Mouse (Mus musculus) frontal cortex, adult 2 months (tissue): ENCODE data around the gene Lce1j. TPM values are rescaled to one million over a fixed set of nuclear protein-coding genes. Genes with fewer than 3 reads are reported as not detected.
"Not testable (repeated sequence)": the region's sequence is repeated elsewhere in the genome, so short reads cannot be mapped to it uniquely, and the experiment has no call there.

ENCODE experiments used
- DNase-seq, 2 experiments: peaks; one replicate each; pipeline ENCODE4 v3.0.0; 2022; ENCODE audit warnings: low spot score in 1 of 2; ENCODE audit errors: extremely low spot score in 1 of 2
- polyA plus RNA-seq: library from polyadenylated mRNA; depleted of rRNA; stranded (reverse); fragments of >200 nt; gene quantifications from 2 replicates; pipeline ENCODE4 v1.2.3, GENCODE M21; 2012; rRNA removed

The Lce1j gene
- not detected in 2 replicates for polyA plus RNA-seq

GRCm38 (mm10) chr3:92790414-92790813, at the start of gene Lce1j:
Lce1j (minus strand) TSS chr3:92790514.
- DNase-seq = no peak

DNA sequence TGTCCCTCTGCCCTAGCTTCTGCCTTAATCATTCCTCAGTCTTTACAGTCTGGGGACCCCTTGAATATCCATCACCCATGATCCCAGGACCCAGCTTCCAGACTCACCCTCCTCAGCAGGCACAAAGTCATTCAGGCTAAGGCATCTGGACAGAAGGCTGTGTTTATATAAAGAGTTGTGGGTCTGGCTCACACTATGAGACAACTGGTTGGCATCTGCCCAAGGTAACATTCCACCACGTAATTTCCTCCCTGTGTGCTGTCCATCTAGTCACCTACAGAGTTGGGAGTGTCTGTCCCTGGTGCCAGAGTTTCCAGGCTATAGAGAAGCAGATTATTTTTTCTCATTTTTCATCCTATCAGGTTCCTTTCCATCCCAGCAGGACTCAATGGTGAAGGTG, 36.8 kb upstream of the Lce1j start, which contains the start of gene Kprp:
Gene Kprp, minus strand, starts transcription at position 140 of the 400 bp plus-strand sequence.
- no peak for DNase-seq

GRCm38 (mm10) chr3:92825808-92826207, 35.5 kb upstream of the Lce1j start:
- no peak for DNase-seq

GRCm38 (mm10) chr3:92816036-92816435, 25.7 kb upstream of the Lce1j start:
- not testable (repeated sequence) for DNase-seq

DNA sequence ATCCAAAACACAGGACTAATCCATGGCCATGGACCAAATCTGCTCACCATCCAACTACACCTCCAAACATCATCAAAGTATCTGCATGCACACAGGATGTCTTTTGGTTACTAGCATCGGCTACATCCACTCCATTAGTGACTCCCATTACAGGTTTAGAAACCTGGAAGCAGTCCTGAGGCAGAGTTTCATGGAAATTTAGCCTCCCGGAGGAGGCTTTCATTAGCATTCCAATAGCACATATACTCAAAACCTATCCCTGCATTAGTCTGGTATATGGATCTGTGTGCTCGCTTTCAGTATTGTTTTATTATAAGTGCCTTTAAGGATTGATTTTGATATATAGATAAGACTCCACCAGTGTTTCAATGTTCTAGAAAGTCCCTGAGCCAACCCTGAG, 25.3 kb upstream of the Lce1j start:
- no peak for DNase-seq

GRCm38 (mm10) chr3:92807791-92808190, 17.5 kb upstream of the Lce1j start, which contains the start of gene Lce1k:
Lce1k (minus strand) TSS chr3:92807891.
- no peak for DNase-seq

GRCm38 (mm10) chr3:92778799-92779198, 11.5 kb downstream of the Lce1j start, which contains the start of gene Lce1i:
Lce1i (minus strand) TSS chr3:92778899.
- DNase-seq = no peak

DNA sequence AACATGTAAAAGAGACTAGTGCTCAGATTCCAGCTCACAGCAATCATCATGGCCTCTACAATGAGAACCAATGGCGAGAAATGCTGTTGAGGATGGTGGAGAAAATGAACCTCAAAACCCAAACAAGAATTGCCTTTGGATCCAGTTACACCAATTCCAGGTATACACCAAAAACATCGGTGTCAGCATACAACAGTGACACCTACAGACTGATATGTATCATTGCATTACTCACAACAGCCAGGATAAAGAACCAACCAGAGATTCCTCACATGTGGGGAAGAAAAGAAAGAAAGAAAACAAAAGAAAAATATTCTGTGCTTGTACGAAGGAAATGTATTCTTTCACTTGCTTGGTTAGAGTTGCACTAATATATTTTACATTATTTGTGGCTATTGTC, 18.7 kb downstream of the Lce1j start:
- peak in 1 of 2 experiments; percentile 4 for DNase-seq

GRCm38 (mm10) chr3:92764965-92765364, 25.3 kb downstream of the Lce1j start, which contains the start of gene Lce1h:
Lce1h (minus strand) TSS chr3:92765065.
- no peak for DNase-seq

GRCm38 (mm10) chr3:92753197-92753596, 37.1 kb downstream of the Lce1j start:
- peak in 1 of 2 experiments; percentile 1 for DNase-seq

DNA sequence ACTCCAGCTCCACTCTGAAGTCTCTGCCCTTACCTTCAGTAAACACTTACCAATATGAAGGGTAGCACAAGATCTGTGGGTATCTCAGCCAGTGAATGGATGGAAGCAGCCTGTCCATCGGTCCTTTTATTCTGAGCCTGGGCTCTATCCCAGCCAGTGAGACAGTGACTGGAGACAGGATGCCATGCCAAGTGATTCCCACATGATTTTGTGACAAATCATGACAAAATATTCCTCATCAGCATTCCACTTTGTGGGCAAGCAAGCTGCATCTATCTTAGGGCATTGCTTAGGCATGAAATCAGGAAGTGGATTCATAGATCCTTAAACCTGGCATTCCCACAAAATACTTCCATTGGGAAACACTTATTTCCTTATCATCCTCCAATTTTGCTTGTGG, 38.1 kb downstream of the Lce1j start, which contains the start of gene Lce1g:
Gene Lce1g, minus strand, starts transcription at position 101 of the 400 bp plus-strand sequence.
- DNase-seq = no peak

DNA sequence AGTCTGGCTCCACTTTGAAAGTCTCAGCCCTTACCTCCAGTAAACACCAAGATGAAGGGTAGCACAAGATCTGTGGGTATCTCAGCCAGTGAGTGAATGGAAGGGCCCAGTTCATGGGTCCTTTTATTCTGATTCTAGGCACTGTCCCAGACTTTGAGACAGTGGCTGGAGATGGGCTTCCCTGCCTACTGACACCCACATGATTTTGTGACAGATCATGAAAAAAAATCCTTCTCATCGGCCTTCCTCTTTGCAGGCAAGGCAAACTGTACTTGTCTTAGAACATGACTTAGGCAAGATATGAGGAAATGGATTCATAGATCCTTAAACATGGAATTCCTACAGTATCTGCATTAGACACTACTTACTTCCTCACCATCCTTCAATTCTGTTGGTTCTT, 51.3 kb downstream of the Lce1j start, which contains the start of gene Gm38119:
Gene Gm38119, minus strand, starts transcription at position 101 of the 400 bp plus-strand sequence.
- DNase-seq = no peak

Other genes starting within 250 kb of the Lce1j start
- gene Ivl, start 216.8 kb downstream of the Lce1j start, polyA plus RNA-seq = not detected in 2 replicates
- not detected in 2 replicates for gene Smcp, start 201.5 kb downstream of the Lce1j start, polyA plus RNA-seq
- gene 2210017I01Rik, start 183.0 kb downstream of the Lce1j start, polyA plus RNA-seq = not detected in 2 replicates
- gene Lce6a, start 168.9 kb downstream of the Lce1j start, polyA plus RNA-seq = not detected in 2 replicates
- gene Lce1a1, start 142.2 kb downstream of the Lce1j start, polyA plus RNA-seq = not detected in 2 replicates
- gene Lce1b, start 133.6 kb downstream of the Lce1j start, polyA plus RNA-seq = not detected in 2 replicates
- not detected in 2 replicates for gene Lce1a2, start 120.2 kb downstream of the Lce1j start, polyA plus RNA-seq
- not detected in 2 replicates for gene Lce1c, start 111.3 kb downstream of the Lce1j start, polyA plus RNA-seq
- not detected in 2 replicates for gene Lce1d, start 103.3 kb downstream of the Lce1j start, polyA plus RNA-seq
- not detected in 2 replicates for gene Lce1e, start 81.4 kb downstream of the Lce1j start, polyA plus RNA-seq
- not detected in 2 replicates for gene Lce1f, start 70.2 kb downstream of the Lce1j start, polyA plus RNA-seq
- gene Gm38119, start 51.4 kb downstream of the Lce1j start, polyA plus RNA-seq = not detected in 2 replicates
- not detected in 2 replicates for gene Lce1g, start 38.2 kb downstream of the Lce1j start, polyA plus RNA-seq
- gene Lce1h, start 25.4 kb downstream of the Lce1j start, polyA plus RNA-seq = not detected in 2 replicates
- not detected in 2 replicates for gene Lce1i, start 11.6 kb downstream of the Lce1j start, polyA plus RNA-seq
- not detected in 2 replicates for gene Lce1k, start 17.4 kb upstream of the Lce1j start, polyA plus RNA-seq
- gene Kprp, start 36.7 kb upstream of the Lce1j start, polyA plus RNA-seq = 0.04 TPM in 1 of 2 replicates, not detected in the other
- gene Lce1l, start 60.8 kb upstream of the Lce1j start, polyA plus RNA-seq = not detected in 2 replicates
- gene 2310050C09Rik, start 79.7 kb upstream of the Lce1j start, polyA plus RNA-seq = not detected in 2 replicates
- gene Lce3a, start 135.7 kb upstream of the Lce1j start, polyA plus RNA-seq = not detected in 2 replicates
- gene Lce3b, start 142.5 kb upstream of the Lce1j start, polyA plus RNA-seq = not detected in 2 replicates
- gene Lce3c, start 154.0 kb upstream of the Lce1j start, polyA plus RNA-seq = not detected in 2 replicates
- not detected in 2 replicates for gene Lce3d, start 166.9 kb upstream of the Lce1j start, polyA plus RNA-seq
- gene Lce3e, start 176.5 kb upstream of the Lce1j start, polyA plus RNA-seq = not detected in 2 replicates
- gene Lce3f, start 201.7 kb upstream of the Lce1j start, polyA plus RNA-seq = not detected in 2 replicates
- gene Crct1, start 225.2 kb upstream of the Lce1j start, polyA plus RNA-seq = not detected in 2 replicates
- not detected in 2 replicates for gene Lce1m, start 228.5 kb upstream of the Lce1j start, polyA plus RNA-seq